Mouse (Mus musculus): Measurements from ENCODE around the gene Hacl1.

Hacl1 gene

DNA sequence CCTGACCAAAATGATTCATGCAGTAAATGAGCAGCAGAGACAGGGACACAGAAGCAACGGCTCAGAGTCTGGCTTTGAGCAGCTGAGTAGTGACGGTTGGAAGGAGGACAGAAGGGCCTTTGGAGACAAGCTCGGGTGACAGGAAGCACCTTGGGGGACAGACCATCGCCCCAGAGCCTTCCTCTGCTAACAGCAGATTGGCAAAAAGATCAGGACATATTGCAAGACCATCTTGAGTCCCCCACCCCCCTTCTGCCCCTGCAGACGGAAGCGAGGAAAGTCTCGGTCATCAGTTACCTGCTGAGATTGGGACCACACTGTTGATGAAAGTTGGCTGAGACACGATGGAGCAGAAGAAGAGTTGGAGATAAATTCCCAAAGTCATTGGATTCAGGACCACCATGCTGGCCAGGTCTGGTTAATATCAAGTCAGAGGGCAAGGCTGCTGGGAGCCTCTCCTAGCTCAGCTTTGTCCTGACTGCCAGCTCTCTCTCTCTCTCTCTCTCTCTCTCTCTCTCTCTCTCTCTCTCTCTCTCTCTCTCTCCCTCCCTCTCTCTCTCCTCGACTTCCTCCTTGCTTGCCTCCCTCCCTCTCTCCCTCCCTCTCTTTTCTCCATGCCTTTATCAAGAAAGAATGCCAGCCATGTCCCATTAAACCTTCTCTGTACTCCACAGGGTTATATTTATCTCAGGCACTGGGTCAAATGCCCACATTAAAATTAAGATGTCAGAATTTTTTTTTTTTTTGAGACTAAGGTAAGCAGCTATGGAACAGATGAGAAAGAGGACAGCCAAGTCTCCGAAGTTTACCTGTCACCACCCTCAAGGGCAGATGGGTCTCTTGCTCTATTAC lies 64.0 kb downstream of the Hacl1 start:
- no peak for DNase-seq (ENCODE audit: low spot score in 2 of 2)

GRCm38 (mm10) chr14:31575866-31576265 lies 65.2 kb downstream of the Hacl1 start:
- no peak for DNase-seq (ENCODE audit: low spot score in 2 of 2)

GRCm38 (mm10) chr14:31574903-31575665 lies 66.0 kb downstream of the Hacl1 start:
- no peak for DNase-seq (ENCODE audit: low spot score in 2 of 2)

GRCm38 (mm10) chr14:31572561-31573175 lies 68.4 kb downstream of the Hacl1 start:
- no peak for DNase-seq (ENCODE audit: low spot score in 2 of 2)

DNA sequence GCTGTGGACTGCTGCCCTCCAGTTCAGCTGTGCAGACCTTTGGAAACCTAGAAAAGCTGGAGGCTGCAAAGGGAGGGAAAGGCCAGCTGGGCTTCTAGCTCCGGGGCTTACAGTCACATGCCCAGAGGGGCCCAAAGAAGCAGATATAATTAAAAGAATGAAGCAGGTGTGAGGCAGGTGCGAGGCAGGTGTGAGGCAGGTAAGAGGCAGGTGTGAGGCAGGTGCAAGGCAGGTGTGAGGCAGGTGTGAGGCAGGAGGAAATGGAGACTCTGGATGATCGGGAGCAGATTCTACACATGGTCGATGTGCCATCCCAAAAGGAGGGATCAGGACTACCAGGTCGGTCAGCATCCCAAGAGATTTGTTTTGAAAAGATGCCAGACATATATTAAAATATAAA lies 69.7 kb downstream of the Hacl1 start:
- no peak for DNase-seq (ENCODE audit: low spot score in 2 of 2)

DNA sequence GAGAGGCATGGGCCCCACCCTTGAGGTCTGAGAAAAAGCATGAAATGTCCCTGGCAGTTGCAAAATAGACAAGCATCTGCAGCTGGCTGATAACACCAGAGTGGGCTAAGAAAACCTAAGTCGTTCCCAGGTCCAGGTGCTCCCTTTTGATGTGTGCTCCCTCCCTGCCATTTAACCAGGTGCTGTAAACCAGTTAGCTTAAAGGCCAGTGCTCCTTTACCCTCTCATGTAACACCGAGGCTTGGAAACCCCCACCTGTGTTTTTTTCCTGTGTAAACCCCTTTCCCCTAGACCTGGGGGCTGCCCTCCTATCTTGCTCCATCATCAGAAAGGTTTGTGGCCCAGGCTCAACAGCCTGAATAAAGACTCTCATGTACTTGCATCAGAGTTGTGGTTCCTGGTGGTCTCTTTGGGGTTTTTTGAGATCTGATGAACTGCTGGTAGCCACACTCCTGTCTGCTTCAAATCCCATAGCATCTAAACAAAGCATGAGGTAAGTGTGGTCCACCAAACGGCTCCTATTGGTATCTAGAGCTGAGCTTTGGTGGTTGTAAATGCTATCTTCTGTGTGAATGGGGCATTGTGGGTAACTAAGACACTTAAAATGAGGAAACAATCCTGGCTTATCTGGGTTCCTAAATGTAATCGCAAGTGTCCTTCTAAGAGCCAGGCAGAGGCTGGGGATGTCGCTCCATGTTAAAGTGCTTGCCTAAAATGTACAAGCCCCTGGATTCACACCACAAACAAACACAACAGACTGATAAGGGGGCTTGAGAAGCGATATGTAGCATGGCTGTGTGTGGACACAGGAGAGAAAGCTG lies 70.7 kb downstream of the Hacl1 start:
- no peak for DNase-seq (ENCODE audit: low spot score in 2 of 2)

- no peak for DNase-seq (ENCODE audit: low spot score in 2 of 2)
These were observed 71.9 kb downstream of the Hacl1 start for GRCm38 (mm10) chr14:31569151-31569631.

GRCm38 (mm10) chr14:31565478-31566212 lies 75.4 kb downstream of the Hacl1 start:
- DNase-seq (ENCODE audit: low spot score in 2 of 2): no peak

DNA sequence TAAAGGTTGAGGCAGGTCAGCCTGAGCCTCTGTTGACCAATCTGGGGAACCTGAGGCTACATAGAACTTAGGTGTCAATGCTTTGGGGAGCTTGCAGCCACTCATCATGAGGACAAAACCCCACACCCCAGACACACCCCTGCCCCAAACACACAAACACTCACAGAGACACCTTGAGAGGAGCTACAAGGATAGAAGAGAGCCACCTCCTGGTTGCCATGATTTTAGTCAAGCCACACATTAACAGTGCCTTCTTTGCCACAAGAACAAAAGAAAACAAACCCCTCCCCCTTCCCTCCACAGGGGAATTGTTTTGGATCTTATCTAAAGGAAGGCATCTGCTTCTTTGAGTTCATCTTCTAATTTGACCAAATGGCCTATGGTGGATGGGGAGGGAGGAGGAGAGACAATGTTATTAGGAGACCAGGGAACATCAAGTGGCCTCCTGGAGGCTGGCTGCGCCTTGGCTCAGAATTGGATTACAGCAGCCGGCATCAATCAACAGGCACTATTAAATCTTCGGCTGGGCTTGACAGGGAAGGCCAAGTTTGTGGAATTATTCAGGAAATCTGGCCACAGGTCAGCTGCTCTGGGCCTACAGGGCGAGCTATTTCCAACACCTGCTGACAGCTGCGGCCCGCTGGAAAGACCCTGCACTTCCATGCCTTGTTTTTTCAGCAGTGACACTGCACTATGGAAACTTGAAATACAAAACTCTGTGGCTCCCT lies 76.5 kb downstream of the Hacl1 start:
- no peak for DNase-seq (ENCODE audit: low spot score in 2 of 2)

DNA sequence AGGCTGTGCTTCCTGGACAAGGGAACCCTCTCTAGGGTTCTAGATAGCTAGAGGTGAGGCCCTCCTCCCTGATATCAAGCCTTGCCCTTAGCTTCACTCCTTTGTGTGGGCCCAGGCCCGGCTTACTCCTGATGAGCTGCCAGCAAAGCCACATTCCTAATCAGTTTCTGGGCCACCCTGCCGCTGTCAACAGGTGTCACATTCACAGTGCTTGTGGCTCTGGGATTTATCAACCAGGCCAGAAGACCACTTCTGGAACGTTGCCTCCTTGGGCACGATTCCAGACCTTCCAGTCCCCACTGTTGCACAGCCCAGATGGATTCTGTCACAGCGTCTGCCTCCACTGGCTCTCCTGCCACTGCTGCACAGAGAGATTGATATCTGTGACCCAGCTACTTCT lies 80.2 kb downstream of the Hacl1 start:
- DNase-seq (ENCODE audit: low spot score in 2 of 2): no peak

DNA sequence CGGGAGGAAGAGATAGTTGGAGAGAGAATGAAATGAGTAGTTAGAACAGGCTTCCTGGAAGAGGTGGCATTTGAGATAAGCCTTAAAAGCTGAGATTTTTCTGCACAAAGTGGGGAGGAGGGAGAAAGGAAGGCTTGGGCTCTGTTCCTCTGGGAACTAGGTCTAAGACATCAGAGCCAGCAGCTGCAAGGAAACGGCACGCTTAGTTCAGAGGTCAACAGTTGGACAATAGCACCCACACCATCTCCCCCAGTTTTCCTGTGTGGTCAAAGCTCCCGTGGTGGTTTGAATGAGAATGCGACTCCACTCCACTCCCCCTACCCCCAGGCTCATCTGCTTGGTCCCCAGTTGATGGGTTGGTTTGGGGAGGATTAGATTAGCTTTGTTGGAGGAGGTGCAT lies 81.9 kb downstream of the Hacl1 start:
- no peak for DNase-seq (ENCODE audit: low spot score in 2 of 2)

DNA sequence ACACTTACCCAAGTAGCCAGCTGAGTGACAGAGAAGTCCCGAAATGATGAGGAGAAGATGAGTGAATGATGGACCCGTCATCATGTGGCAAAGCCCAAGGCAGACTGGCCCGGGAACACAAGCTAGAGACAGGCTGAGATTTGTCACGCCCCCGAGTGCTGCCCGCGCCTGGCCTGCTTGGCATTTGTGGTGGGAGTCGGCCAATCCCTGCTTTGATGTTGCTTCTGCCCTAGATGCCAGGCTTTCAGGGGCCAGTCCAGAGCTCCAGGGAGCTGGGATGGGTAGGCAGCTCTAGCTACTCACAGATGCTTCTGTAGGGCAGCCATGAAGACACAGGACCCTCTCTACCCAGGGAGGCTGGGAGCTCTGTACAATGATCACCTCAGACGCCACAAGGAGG lies 83.3 kb downstream of the Hacl1 start:
- DNase-seq (ENCODE audit: low spot score in 2 of 2): no peak

GRCm38 (mm10) chr14:31557273-31557672 lies 83.8 kb downstream of the Hacl1 start:
- no peak for DNase-seq (ENCODE audit: low spot score in 2 of 2)

GRCm38 (mm10) chr14:31556526-31557260 lies 84.4 kb downstream of the Hacl1 start:
- no peak for DNase-seq (ENCODE audit: low spot score in 2 of 2)

GRCm38 (mm10) chr14:31555963-31556434 lies 85.1 kb downstream of the Hacl1 start:
- no peak for DNase-seq (ENCODE audit: low spot score in 2 of 2)

GRCm38 (mm10) chr14:31555021-31555420 lies 86.1 kb downstream of the Hacl1 start:
- DNase-seq (ENCODE audit: low spot score in 2 of 2): no peak
